Mouse (Mus musculus) spleen, postnatal 4 days (tissue): Measurements from ENCODE around the gene Lrrc8d.

Source experiments
- DNase-seq, 2 experiments: peaks; one replicate each; pipeline ENCODE4 v3.0.0; 2022; ENCODE audit warnings: low spot score in 2 of 2

Gene Lrrc8d

DNA sequence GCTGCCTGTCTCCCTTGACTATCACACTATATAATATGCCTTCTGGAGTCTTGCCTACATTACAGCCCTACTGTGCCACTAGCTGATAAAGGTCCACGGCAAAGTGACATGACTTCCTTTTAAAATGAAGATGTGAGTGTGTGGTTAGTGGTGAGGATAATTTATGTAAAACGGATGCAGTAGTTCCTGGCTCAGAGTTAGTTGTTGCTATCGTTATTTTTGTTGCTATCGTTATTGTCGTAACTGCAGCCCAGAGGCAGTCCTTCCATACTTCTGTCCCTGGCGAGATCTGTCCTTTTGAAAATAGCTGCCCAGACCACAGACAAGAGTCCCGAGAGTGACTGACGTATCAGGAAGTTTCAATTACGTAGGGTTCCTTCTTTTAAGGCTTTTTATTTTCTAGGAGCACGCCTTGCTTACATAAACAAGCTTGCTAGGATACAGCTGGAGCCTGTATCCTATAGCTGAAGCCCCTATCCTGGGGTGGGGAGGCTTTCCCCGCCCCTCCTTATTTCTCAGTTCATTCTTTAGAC, 18.4 kb downstream of the Lrrc8d start:
- DNase-seq = no peak

DNA sequence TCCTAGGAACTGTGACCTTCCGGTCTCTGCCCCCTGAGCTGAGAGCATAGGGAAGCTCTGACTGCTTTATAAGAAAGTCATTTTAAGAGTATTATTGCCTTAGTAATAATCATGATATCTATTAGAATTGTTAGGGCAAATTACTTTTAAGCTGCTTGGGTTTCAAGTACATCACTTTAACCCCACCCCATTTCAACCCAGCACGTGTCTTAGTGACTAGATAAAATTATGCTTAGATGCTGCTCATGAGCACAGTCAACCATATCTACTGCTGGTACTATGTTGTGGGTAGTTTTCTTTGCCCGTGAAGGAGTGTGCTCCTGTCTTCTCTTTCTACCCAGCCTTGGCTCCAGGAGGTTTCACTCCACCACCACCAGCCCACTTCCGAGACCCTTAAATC, 21.5 kb downstream of the Lrrc8d start:
- DNase-seq = no peak

DNA sequence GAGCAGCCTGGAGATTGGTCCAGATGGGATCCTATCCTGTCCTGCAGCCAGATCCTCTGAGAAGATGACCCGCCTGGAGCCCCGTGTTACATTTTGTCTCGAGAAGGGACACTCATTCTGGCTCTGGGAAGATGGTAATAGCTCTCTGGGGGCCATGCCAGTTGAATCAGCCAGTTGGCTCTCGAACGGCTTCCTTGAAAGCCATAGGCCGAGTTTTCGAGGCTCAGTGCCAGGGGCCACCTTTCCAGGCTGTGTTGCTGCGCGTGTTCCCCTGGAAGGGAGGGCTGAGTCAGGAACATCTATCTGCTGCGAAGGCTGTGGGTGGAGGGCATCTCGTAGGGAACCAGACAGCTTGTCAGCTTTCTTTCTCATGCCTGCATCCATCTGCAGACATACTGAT, 23.0 kb downstream of the Lrrc8d start:
- no peak for DNase-seq

DNA sequence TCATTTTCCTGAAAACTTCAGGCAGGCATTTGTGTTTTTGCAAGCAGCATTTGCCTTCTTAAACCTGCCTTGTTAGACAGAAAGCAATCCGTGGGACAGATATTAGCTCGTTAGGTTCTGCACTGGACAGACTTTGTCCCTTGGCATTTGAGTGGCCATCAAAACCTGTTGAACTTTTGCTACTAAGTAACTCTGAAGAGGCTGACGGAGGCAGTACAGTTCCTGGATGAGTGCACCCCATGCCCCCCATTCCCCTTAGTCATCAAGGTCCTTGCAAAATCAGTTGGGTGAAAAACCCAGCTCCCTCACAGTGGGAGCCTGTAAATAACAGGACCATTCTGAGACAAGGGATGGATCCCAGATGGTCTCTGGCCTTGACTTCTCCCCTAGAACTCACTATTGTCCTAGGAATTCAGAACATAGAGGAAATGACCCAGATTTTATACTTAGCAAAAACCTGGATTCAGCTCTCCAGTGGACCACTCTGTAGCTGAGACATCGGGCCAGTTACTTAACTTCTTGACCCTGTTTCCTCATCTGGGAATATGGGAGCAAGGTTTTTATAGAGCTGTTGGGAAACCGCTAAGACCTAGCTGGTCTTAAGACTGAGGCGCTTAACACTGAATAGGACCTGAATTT, 30.5 kb downstream of the Lrrc8d start:
- no peak for DNase-seq

DNA sequence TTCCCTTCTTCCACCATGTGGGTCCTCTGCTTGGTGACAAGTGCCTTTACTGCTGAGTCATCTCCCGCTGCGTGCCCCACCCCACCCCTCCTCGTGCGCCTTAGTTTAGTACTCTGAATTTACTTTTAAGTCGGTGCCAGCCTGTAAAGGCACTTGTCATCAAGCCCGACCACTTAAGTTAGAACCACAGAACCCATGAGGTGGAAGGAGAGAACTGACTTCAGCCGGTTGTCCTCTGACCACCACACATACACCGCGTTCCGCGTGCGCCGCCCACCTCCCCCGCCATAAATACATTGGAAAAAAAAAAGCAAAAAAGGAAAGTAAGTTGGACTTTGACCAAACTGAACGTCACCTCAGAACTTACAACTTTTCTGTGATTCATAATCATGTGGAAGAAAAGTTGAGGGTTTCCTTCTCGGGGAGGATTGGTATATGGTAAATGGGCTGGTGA, 31.4 kb downstream of the Lrrc8d start:
- DNase-seq = peak; percentile 47 to 74

DNA sequence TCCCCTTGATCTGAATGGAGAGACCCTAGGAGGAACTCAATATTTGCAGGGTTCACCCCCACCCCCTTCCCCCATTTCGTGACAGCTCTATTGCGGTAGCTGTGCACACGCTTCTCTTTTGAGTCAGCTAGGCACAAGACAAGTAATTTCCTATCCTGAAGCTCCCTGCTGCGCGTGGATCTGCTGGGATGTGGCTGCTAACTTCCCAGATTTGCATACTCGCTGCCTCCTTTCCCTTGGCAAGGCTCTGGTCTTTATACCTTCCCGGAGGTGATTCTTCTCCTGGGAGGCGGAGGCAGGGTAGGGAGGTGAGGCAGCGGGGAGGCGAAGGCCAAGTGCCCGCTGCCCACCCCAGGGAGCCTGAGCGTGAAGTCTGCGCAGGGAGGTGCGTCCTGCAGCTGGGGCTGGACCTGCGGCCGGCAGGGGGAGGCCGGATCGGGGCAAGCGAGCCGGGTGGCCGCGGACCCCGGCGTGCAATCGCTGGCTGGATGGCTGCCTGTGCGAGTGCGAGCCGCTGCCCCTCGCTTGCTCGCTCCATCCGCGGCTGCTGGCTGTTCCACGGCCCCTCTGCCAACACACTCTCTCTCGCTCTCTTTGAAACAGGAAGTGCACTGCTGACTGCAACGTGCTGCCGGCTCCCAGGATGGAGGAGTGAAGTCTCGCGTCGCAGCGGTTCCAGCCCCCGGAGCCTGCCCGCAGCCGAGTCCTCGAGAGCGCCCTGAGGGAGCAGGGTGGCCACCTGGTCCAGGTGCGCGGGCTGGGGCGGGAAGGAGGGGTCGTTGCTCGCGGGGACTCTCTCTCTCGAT, 32.1 kb downstream of the Lrrc8d start:
- DNase-seq = peak; percentile 58 to 82

DNA sequence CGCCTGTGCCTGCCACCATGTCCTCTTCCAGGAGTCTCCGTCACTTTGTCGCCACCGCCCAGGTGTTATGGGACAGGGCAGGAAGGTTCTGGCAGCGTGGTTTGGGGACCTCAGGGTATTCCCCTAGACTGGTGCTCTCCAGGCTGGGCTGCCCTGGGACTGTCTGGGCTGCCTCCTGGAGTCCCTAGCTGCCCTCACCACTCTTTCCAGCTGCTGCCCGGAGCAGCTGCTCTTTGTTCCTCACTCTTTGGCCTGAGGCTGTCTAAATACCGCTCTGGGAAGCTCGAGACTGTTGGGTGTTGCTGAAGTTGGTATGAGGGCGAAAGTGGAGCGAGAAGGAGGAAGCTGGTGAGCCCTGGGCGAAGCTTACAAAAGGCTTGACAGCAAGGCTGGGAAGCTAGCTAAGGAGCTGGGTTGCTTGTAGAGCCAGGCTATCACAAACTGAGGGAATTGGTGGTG, 32.7 kb downstream of the Lrrc8d start:
- DNase-seq = no peak

DNA sequence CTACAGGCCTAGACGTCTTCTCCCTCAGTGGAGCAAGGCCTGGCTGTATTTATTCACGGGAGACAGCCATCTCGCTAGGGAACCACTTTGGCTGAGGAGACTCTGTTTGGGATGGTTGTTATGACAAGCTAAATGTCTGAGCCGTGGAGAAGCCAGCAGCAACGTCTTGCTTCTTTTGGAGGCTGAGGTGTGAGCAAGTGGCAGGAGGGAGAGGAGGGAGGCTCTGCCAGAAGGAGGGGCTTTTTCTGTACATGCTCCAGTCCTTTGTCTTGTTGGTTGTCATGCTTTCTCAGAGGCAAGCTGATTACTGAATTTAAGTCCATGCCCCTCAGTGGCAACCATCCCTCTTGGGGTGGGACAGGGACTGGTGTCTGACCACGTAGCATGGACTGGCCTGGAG, 33.5 kb downstream of the Lrrc8d start:
- DNase-seq = no peak

DNA sequence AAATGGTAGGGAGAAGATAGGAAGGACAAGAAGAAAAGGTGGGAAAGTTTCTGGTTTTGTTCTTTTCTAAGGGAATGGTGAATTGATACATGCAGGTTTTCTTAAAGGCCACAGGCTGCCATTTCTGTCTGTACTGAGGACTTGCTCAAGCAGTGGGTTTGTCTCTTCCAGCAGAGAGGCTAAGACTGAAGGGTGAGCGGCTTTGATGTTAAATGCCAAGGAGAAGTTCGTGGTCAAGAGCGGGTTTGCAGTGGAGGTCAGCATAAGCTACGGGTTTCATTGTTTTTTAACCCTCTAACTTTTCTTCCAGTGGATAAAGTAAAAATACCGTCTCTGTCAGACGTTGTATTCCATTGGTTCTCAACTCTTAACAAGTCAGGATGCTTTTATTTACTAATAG, 36.6 kb downstream of the Lrrc8d start:
- DNase-seq = no peak

DNA sequence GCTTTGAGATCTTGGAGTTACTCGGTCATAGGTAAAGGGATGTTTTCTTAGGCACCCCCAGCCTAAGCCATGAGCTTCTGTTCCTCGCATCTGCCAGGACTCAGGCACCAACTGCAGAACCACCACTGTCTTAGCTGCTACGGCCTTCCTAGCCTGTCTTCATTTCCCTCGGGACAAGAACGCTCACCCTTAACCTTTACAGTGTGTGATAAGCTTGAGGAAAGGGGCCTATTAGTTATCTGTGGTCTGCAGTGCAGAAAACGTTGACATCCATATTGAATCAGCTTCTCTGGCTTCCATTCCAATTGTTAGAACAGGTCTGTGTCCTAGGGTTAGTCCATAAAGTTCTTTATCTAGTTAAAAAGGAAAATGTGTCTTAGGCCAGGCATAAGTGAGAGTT, 37.4 kb downstream of the Lrrc8d start:
- no peak for DNase-seq

DNA sequence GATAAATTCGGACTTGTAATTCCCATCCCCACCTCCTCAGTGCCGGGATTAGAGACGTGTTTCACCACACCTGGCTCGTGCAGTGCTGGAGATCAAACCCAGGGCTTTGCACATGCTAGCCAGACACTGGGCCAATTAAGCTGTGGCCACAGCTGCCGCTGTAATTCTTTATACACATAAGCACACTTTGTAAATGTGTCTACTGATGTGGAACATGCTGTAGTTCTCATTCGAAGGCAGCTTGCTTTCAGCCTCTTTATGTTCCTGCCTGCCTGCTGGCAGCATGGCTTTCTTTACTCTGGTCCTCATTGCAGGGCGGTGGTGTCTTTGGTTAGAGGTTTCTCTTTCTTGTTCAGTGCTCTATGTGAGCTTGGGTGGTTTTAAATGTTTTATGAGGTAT, 40.7 kb downstream of the Lrrc8d start:
- DNase-seq = no peak

DNA sequence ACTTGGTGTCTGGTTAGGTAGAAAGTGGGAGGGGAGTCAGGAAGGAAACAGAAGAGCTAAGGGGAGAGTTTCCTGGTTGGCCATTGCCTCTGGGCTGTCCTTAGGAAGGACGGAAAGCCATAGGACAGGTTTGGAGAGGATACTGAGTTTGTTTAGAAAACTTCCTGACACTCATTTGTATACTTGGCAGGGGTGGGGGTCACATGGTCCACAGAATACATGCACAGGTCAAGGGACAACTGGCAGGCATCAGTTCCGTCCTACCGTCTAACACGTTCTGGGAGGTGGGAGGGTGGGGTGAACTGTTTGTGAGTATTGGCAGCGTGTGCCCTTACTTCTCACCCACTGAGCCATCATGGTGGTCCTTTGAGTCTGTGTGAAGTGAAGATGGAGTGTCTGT, 42.9 kb downstream of the Lrrc8d start:
- no peak for DNase-seq

DNA sequence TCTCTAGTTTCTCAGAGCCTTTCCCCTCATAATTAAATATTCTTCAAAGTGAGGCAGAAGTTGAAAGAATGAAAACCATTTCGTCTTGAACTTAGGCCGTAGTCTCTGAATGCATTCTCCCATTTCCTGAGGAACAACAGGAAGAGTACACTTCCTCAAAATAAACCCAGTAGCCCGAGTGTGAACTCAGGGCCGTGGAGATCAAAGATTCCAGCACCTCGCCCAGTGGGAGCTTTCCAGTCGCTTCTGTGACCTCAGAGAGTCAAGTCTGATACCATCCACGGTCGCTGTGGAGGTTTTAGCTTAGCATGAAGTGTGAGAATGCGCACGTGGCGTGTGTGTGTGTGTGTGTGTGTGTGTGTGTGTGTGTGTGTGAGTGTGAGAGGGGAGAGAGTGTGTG, 45.6 kb downstream of the Lrrc8d start:
- no peak for DNase-seq

DNA sequence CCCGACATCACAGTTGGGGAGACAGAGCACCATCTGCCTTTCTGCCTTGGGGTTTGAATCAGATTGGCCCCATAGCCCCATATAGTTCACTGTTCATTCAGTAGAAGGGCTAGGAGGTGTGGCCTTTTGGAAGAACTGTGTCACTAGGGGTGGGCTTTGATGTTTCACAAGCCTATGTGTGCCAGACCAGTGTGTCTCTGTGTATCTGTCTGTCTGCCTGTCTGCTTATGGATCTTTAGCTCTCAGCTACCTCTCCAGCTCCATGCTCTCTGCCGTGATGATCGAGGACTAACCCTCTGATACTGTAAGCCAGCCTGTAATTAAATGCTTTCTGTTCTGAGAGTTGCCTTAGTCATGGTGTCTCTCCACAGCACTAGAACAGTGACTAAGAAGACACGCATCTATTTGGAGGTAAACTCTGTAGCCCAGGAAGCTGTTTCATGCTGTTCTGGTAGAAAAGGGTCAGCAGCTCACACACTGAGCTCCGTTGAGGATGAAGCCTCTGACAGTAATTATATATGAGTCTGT, 46.2 kb downstream of the Lrrc8d start:
- no peak for DNase-seq

DNA sequence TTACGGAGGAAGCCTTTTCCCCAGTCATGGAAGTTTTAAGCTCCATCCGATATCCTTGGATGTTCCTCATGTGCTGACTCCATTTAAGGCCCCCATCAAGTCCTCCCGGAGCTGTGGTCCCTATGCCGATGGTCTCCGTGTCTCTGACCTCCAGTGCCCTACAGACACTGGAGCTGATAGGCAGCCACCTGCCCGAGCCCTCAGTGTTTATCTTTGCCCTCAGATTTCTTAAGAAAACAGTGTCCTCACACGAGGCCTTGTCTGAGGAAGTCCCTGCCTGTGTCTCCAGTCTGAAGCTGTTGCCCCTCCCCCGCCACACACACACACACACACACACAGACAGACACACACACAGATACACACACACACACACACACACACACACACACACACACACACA, 55.0 kb downstream of the Lrrc8d start:
- DNase-seq = no peak

DNA sequence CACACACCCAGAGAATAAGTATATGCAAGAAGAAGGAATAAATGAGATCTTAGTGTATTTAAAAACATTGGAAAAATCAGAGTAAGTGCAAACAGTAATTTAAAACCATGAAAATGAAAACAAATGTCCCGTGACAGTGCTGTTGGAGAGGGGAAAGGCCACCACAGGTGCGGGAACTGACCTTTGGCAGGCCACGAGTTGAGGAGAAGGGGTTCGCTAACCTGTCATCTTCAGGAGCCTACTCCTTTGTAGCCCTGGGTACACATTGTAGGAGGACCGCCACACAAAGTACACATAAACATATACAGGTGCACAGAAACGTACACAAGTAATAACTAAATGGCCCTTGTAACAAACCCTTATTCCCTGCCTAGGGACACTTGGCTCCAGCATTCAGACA, 55.7 kb downstream of the Lrrc8d start:
- DNase-seq = no peak

DNA sequence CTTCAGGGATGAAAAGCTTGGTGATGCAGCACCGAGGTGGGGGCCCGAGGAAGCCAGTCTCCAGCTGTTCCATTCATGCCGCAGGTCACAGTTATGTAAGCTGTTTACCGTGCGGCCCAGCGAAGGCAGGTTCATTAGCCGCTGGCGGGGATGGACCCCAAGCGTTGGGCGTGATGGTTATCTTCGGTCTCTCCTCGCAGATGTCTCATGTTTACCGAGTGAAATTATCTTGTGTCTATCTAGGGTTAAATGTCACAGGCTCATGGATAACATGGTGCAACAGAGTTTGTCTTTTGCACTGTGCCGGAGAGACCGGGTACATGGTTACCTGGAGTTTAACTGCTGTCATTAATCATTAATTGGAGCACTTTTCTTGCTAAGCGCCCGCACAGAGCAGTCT, 58.2 kb downstream of the Lrrc8d start:
- no peak for DNase-seq

DNA sequence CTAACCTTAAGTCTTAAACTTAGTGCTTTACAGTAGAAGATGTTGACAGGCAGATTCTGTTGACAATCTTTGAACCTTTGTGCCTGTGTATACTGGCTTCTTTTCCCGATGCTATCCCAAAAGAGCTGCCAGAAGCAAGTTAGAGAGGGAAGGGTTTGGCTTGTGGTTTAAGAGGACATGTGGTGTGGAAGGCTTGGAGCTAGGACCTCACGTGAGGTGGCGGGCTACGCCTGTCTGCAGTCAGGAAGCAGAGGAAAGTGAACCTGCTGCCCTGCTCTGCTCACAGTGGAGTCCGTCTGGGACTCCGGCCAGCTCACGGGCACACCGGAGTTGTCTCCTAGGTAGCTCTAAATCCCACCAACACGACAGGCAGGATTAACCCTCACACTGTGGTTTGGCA, 59.1 kb downstream of the Lrrc8d start:
- DNase-seq = no peak

DNA sequence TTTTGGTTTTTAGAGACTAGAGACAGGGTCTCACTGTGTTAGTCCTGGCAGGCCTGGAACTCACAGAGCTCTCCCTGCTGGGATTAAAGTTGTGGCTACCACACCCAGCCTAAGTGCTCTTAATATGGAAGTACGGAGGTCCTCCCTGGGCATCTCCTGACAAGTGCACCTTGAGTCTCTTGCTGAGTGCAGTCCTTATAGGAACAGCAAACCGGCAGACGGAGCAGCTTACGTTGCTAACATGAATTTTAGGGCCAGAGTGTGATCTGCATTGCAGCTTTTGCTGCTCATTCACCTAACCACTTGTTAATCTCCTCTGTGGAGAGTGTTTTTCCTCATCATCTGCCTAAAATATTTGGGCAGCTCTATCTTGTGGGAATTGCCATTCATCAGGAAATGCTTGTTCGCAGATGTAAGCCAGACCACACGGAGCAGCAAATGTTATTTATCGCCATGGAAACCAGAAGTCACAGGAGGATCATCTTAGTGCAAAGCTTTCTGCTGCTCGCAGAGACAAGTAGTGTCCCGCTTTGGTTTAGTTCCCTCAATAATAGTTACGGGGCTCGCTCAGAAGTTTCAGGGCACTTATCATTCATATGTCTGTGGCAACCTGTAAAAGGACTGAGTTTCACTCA, 62.2 kb downstream of the Lrrc8d start:
- DNase-seq = no peak

DNA sequence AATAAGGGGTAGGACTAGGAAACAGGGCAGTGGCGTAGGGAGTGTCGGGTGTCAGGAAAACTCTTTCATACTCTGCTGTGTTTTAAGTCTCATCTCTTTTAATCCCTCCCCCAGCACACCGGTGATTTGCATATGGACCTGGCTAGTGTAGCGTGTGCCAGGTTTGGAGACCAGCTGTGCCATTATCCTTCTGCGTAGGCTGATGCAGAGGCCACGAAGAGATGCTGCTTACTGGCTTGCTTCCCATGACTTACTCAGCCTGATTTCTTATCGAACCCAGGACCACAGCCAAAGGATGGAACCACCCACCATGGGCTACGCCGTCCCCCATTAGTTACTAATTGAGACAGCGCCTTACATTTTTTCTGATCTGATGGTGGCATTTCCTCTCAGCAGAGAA, 64.6 kb downstream of the Lrrc8d start:
- no peak for DNase-seq

DNA sequence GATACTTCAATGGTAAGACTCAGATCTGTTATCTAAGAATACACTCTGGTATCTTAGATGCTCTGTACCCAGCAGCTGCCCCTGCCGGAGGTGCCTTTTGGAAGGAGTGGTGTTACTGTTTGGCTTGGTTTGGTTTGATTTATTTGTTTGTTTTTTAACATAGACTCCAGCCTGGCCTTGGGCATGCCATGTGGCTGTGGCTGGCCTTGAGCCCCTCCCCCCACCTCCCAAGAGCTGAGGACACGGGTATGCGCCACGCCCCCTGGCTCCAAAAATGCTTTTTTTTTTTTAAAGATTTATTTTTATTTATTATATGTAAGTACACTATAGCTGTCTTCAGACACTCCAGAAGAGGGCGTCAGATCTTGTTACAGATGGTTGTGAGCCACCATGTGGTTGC, 65.6 kb downstream of the Lrrc8d start:
- no peak for DNase-seq

DNA sequence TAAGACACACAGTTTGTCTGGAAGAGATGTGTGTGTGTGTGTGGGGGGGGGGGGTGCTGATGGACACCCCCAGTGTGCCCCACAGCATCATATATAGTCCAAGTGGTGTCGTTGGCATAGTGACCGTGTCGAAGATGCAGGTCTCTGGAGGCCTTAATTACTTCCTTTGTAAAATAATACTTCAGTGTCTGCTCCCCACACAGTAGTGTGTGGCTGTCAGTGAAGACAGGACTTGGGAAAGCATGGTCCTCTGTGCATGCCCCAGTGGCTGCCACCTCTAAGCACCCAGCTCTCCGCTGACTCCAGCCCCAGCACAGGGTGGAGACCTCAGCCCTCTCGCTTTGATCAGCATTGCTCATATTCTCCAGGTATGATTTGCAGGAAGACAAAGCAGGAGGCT, 76.6 kb downstream of the Lrrc8d start:
- no peak for DNase-seq
